Mouse (Mus musculus): Measurements from ENCODE around the gene BC034090.
A peak's percentile ranks its signal among the peaks of the same experiment; 100 is the strongest.

Gene BC034090

GRCm38 (mm10) chr1:155242488-155242745 is 1.8 kb downstream of the BC034090 start:
- DNase-seq (ENCODE audit: low read depth, low spot score): no peak

GRCm38 (mm10) chr1:155241701-155242487 is 2.4 kb downstream of the BC034090 start:
- DNase-seq (ENCODE audit: low read depth, low spot score): no peak

DNA sequence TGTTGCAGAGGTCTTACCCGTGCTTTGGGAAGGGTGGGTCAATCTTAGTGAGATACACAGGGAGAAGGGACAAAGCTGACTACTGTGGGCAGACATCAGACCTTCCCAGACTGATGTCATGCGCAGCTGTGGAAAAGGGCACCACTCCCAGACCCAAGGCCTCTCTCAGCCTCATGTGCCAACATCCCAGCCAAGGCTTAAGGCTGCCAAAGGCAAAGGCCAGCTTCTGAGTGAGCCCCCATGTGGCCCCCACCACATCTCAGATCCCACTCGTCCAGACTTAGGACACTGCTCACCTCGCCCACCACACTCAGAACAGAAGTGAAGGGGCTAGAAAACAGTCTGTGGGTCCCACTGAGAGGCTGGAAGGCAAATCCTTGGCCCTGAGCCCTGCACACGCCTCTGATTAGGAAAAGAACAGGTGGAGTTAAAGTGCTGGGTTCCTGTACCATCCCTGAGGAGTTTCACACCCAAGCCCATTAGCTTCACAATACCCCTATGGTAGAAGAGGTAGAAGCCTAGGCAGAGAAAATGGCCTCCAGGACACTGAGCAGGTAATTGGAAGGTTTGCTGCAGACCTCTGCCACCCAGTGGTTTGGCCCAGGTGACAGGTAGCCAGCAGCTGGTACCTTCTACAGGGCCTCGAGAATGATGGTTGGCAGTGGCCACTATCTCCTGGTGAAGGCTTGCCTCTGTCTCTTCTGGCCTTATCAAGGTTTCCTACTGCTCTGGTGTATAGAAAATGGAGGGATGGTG is 4.1 kb downstream of the BC034090 start:
- no peak for DNase-seq (ENCODE audit: low read depth, low spot score)

- DNase-seq (ENCODE audit: low read depth, low spot score): no peak
Observed at GRCm38 (mm10) chr1:155239169-155239568, 5.1 kb downstream of the BC034090 start.

GRCm38 (mm10) chr1:155238126-155238525 is 6.1 kb downstream of the BC034090 start:
- DNase-seq (ENCODE audit: low read depth, low spot score): no peak

GRCm38 (mm10) chr1:155237390-155237789 is 6.9 kb downstream of the BC034090 start:
- no peak for DNase-seq (ENCODE audit: low read depth, low spot score)

DNA sequence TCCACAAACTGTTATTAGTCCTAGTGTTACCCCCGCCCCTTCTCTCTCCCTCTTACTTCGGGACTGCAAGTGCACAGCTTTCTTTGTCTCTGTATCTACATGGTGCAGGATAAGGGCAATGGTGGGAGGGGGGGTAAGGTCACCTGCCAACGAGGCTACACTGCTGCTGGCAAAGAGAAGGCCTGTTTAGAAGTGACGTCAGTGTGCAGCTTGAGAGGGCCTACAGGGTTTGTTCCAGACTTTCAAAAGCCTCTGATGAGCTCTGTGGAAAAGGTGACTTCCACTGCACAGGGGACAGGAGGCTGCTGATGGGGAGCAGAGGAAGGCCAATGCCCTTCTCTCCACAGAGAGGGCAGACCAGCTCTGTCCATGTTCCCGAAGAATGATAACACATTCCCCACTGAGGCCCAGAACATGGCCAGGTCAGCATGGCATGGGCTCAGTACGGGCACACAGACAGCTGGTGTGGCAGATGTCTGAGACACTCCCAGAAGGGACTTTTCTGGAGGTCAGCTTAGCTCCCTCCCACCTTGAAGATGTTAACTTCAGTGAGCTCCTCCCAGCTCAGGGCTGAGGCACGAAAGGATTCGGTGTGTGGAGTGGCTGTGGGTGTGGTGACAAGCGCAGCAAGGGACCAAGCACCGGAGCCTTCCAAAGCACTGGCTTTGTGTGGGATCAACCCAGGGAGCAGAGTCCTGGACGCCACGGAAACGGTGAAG is 7.8 kb downstream of the BC034090 start:
- no peak for DNase-seq (ENCODE audit: low read depth, low spot score)

GRCm38 (mm10) chr1:155235641-155236040 is 8.6 kb downstream of the BC034090 start:
- DNase-seq (ENCODE audit: low read depth, low spot score): no peak

DNA sequence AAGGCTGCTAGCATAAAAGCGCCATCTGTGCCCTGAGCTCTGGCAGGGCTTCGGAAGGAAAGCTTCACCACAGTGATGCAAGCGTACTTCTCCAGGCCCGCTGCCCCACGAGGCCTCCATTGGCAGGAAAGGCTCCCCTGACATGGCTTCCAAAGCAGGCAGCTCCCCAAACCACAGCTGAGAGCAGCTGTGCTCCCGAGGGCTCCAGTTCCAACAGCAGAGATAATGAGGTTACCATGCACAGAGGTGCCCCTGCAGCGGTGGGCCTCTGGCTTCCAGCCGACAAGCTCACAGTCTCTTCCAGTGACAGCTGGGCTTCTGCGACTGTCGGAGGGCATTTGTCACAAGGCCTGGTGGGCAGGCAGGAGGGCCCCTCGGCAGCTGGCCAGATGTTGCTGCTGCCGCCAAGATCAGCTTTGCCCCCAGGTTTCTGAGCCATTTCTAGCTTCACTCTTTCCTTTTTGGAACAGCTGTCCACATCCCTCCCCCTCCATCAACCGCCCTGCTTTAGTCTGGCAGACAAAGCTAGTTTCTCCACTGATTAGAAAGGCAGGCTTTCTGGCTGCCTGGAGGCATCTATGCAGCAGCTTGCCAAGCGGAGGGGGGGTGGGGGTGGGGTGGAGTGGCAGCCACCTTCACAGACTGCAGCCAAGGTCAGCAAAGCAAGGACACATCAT is 10.2 kb downstream of the BC034090 start:
- DNase-seq (ENCODE audit: low read depth, low spot score): no peak

DNA sequence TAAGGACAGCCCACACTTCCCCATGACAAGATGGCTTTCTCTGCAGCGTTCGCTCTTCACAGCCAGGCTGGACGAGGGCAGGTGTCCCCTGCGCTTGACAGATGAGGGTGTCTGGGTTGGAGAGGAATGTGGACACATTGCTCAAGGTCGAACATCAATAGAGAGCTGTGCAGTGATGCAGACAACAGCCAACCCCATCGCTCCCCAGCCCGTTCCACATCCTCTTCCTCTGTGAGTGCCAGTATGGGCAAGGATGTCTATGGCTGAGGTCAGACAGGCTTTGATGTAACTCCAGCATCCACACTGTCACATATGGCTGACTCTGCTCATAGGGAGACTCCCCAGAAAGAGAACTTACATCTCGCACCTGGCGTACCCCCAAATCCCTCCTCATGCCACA is 10.9 kb downstream of the BC034090 start:
- DNase-seq (ENCODE audit: low read depth, low spot score): no peak

DNA sequence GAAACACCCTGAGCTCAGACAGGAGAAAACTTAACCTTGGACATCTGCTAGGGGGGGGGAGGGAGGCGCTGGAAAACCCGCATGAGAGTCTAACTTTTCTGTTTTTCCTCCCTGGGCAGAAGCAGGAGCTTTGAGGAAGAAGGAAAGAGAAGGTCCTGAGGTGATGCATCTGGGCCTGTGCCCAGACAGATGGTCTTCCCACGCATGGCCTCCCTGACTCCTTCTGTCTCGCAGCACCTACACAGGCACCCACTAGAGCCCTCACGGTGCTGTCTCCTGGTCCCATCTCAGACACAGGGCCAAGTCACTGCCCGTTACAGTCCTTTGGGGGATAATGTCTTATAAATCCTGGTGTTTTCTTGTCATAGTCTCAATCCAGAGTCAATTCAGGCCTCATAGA is 11.5 kb downstream of the BC034090 start:
- no peak for DNase-seq (ENCODE audit: low read depth, low spot score)

DNA sequence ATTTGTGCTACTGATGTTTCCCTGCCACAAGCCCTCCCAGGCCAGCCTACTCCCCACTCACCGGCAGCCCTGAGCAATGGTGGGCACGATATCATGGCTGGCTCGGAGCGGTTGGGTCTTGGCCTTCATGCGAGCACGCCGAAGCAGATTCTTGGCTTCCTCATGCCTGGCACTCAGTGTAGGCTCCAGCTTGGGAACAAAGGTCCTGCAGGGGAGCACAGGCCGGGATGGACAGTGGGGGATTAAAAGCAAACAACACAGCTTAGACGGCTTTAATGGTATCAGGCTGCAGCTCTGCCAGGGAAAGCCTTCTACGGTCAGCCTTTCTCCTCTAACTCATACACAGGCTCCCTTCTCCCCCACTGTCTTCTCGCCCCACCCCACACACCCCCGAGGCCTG is 11.9 kb downstream of the BC034090 start:
- no peak for DNase-seq (ENCODE audit: low read depth, low spot score)

- DNase-seq (ENCODE audit: low read depth, low spot score): no peak
Observed at GRCm38 (mm10) chr1:155229464-155230411, 14.5 kb downstream of the BC034090 start.

GRCm38 (mm10) chr1:155223849-155224554 is 20.2 kb downstream of the BC034090 start:
- DNase-seq (ENCODE audit: low read depth, low spot score): peak; percentile 93

GRCm38 (mm10) chr1:155223036-155223435 is 21.2 kb downstream of the BC034090 start:
- DNase-seq (ENCODE audit: low read depth, low spot score): peak; percentile 69

DNA sequence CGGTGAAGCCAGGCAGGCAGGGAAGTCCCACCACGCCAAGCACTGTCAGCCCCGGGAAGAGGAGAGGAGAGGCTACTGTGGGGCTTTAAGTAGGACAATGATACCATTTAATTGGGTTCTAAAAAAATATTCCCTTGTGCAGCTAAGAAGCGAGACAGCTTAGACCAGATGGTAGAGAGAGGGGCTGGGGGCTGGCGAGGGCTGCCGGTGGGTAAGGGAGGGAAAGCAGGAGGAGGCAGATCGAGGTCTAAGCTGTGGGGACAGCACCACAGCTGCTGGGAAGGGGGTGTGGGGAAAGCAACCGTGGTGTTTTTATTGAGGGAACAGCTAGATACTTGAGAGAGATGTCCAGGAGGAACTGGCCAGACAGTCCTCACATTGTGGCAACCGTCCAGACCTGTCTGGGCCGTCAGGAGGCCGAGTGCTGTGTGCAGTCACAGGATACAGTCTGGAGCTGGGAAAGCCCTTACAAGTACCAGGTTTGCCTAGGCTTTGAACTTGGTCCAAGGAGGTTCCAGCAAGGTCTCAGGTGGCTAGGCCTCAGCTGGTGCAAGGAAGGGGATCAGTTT is 22.1 kb downstream of the BC034090 start:
- DNase-seq (ENCODE audit: low read depth, low spot score): no peak

GRCm38 (mm10) chr1:155218924-155219323 is 25.3 kb downstream of the BC034090 start:
- no peak for DNase-seq (ENCODE audit: low read depth, low spot score)

DNA sequence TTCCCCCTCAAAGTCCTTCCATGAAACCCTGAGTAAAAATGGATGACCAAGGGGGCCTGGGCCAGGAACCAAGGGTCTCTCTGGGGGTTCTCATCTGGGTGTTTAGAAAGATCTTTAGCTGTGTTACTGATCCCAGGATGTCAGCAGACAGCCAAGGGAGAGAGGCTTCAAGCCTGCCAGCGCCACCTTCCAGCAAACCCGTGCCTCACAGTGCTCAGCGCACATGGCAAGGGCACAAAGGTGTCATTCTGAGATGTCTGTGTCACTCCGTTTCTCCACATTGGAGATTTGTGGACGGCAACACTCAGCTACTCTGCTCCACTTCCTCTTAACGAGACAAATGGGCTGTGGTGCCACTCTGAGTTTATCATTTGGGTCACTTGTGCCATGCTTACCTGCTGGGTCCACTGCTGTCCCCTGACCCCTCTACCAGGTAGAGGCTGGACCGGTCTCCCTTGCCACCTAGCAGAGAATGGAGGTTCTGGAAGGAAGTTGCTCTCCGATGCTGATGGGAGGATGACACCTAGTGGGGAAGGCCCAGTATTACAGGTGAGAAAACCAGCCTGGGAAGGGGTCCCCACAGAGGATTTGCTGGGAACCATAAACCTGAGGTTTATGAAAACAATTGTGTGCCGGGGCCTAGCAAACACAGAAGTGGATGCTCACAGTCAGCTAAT is 26.2 kb downstream of the BC034090 start:
- DNase-seq (ENCODE audit: low read depth, low spot score): peak; percentile 82

DNA sequence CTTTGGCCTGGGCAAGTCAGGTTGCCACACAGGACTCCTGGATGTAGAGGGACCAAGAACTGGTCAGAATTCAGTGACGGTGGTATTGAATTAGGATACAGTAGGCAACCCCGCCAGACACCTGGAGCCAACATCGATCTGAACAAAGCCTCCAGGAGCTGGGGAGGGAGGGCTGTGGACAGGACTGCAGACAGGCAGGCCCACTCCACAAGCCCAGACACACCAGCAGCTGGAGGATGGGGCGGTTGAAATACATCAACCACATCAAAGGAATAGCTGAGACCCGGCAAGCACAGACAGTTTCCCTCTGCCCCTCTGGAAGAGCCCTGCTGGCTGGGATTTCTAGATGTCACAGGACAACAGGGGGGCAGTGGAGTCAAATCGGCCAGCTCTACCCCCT is 27.4 kb downstream of the BC034090 start:
- no peak for DNase-seq (ENCODE audit: low read depth, low spot score)
